Comparison of ENCODE assay signal across 16 mouse cellular contexts in the genomic region with DNA sequence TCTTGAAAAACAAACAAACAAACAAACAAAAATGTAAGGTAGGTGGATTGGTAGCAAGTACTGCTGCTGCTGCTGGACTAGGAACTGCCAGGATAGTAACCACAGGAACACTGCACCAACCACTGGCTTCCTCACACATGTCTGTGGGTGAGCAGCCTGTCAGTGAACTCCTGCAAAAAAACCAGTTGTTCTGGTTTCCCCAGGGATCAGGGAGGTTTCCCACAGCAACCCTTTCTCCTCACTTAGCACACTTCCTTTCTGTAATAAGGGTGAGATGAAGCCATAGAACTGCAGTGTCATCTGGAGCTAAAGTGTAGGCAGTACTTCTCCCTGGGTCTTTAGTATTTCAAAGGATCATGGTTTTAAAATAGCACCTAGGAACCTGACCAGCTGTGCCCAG. TPM values are rescaled to one million over a fixed set of nuclear protein-coding genes. Genes with fewer than 3 reads are reported as not detected.
A peak's percentile ranks its signal among the peaks of the same experiment; 100 is the strongest.
DNase-seq lines count a peak whose midpoint lies in the region; ATAC-seq lines count a peak whose summit lies in the region.
"Had no signal": no experiment of that assay in that cellular context is flagged by ENCODE, and none has a peak within 500 bp of the region (broad histone marks: within the 10 kb centered on the region; RNA-seq: fewer than 3 reads in every experiment).

No protein-coding gene starts in this region.

- peaks cover 5% of the 10 kb centered on the region for H3K36me3 ChIP-seq in megakaryocyte, embryonic 14.5 days (replicated peaks; ENCODE audit: low read length)
- no peaks in the 10 kb centered on the region for H3K36me3 ChIP-seq in embryonic facial prominence, embryonic 11.5 days (replicated peaks; ENCODE audit: control insufficient read depth, insufficient read depth, low read depth, low read length)
- no peaks in the 10 kb centered on the region for H3K36me3 ChIP-seq in intestine, embryonic 15.5 days
- H3K36me3 ChIP-seq in stomach, embryonic 16.5 days (ENCODE audit: control insufficient read depth, insufficient read depth, low read length), result no peaks in the 10 kb centered on the region
- no peaks in the 10 kb centered on the region for H3K36me3 ChIP-seq in forebrain, embryonic 14.5 days (ENCODE audit: control insufficient read depth, insufficient read depth, low read length)
- H3K36me3 ChIP-seq: forebrain, embryonic 10.5 days; hindbrain, embryonic 15.5 days had no signal

- peak; percentile 45 for DNase-seq in embryonic facial prominence, embryonic 11.5 days (ENCODE audit: low spot score)
- no peak for DNase-seq in forebrain, embryonic 14.5 days (ENCODE audit: low spot score)
- DNase-seq: cerebellum, adult 11 months; heart, postnatal 10 days; thymus, postnatal 36 days had no signal

- H3K4me3 ChIP-seq in megakaryocyte, embryonic 14.5 days (replicated peaks), result peak overlapping the region; percentile 68
- no peak overlapping the region for H3K4me3 ChIP-seq in embryonic facial prominence, embryonic 11.5 days (ENCODE audit: low read depth, low read length)
- H3K4me3 ChIP-seq in intestine, embryonic 15.5 days (replicated peaks), result no peak overlapping the region
- no peak overlapping the region for H3K4me3 ChIP-seq in stomach, embryonic 16.5 days (replicated peaks; ENCODE audit: low read length)
- no peak overlapping the region for H3K4me3 ChIP-seq in forebrain, embryonic 14.5 days (ENCODE audit: low read depth, low read length)
- H3K4me3 ChIP-seq: forebrain, embryonic 10.5 days; hindbrain, embryonic 15.5 days had no signal

- H3K9me3 ChIP-seq in megakaryocyte, embryonic 14.5 days, result peaks cover 8% of the 10 kb centered on the region
- no peaks in the 10 kb centered on the region for H3K9me3 ChIP-seq in embryonic facial prominence, embryonic 11.5 days (replicated peaks; ENCODE audit: control insufficient read depth, low read length)
- no peaks in the 10 kb centered on the region for H3K9me3 ChIP-seq in intestine, embryonic 15.5 days
- H3K9me3 ChIP-seq in stomach, embryonic 16.5 days (replicated peaks; ENCODE audit: control insufficient read depth, low read length), result no peaks in the 10 kb centered on the region
- no peaks in the 10 kb centered on the region for H3K9me3 ChIP-seq in forebrain, embryonic 14.5 days (replicated peaks; ENCODE audit: control insufficient read depth, low read length)
- H3K9me3 ChIP-seq: forebrain, embryonic 10.5 days; hindbrain, embryonic 15.5 days had no signal

- no peak overlapping the region for H3K27ac ChIP-seq in embryonic facial prominence, embryonic 11.5 days (replicated peaks; ENCODE audit: low read depth, low read length)
- H3K27ac ChIP-seq in intestine, embryonic 15.5 days, result no peak overlapping the region
- H3K27ac ChIP-seq in stomach, embryonic 16.5 days (ENCODE audit: low read length), result peak overlapping the region; percentile 19; the same call in 1 of the 2 replicates
- H3K27ac ChIP-seq in forebrain, embryonic 14.5 days (ENCODE audit: low read depth, low read length), result no peak overlapping the region
- H3K27ac ChIP-seq: forebrain, embryonic 10.5 days; hindbrain, embryonic 15.5 days; liver, embryonic 14.5 days had no signal

- H3K4me2 ChIP-seq in embryonic facial prominence, embryonic 11.5 days (ENCODE audit: low read depth, low read length), result no peak overlapping the region
- H3K4me2 ChIP-seq in intestine, embryonic 15.5 days (replicated peaks), result no peak overlapping the region
- no peak overlapping the region for H3K4me2 ChIP-seq in stomach, embryonic 16.5 days (ENCODE audit: low read depth, low read length)
- H3K4me2 ChIP-seq in forebrain, embryonic 14.5 days (ENCODE audit: low read length), result no peak overlapping the region
- H3K4me2 ChIP-seq: hindbrain, embryonic 15.5 days; midbrain, embryonic 11.5 days had no signal

- no peaks in the 10 kb centered on the region for H3K27me3 ChIP-seq in megakaryocyte, embryonic 14.5 days (replicated peaks)
- no peaks in the 10 kb centered on the region for H3K27me3 ChIP-seq in embryonic facial prominence, embryonic 11.5 days (ENCODE audit: control insufficient read depth, insufficient read depth, low read length)
- H3K27me3 ChIP-seq in intestine, embryonic 15.5 days (replicated peaks), result no peaks in the 10 kb centered on the region
- no peaks in the 10 kb centered on the region for H3K27me3 ChIP-seq in stomach, embryonic 16.5 days (ENCODE audit: control insufficient read depth, insufficient read depth, low read length)
- H3K27me3 ChIP-seq in forebrain, embryonic 14.5 days (replicated peaks; ENCODE audit: control insufficient read depth, insufficient read depth, low read length), result no peaks in the 10 kb centered on the region
- H3K27me3 ChIP-seq: hindbrain, embryonic 15.5 days had no signal

- peaks cover 58% of the 10 kb centered on the region for H3K4me1 ChIP-seq in megakaryocyte, embryonic 14.5 days
- no peaks in the 10 kb centered on the region for H3K4me1 ChIP-seq in embryonic facial prominence, embryonic 11.5 days (ENCODE audit: control insufficient read depth, insufficient read depth, low read length)
- H3K4me1 ChIP-seq in intestine, embryonic 15.5 days (replicated peaks), result no peaks in the 10 kb centered on the region
- H3K4me1 ChIP-seq in stomach, embryonic 16.5 days (ENCODE audit: control insufficient read depth, insufficient read depth, low read length), result no peaks in the 10 kb centered on the region
- no peaks in the 10 kb centered on the region for H3K4me1 ChIP-seq in forebrain, embryonic 14.5 days (ENCODE audit: control insufficient read depth, insufficient read depth, low read length)
- H3K4me1 ChIP-seq: hindbrain, embryonic 15.5 days had no signal

- H3K9ac ChIP-seq in embryonic facial prominence, embryonic 11.5 days (replicated peaks; ENCODE audit: low read length), result no peak overlapping the region
- H3K9ac ChIP-seq in intestine, embryonic 15.5 days, result no peak overlapping the region
- H3K9ac ChIP-seq in stomach, embryonic 16.5 days (ENCODE audit: low read length), result no peak overlapping the region
- no peak overlapping the region for H3K9ac ChIP-seq in forebrain, embryonic 14.5 days (ENCODE audit: low read length)
- H3K9ac ChIP-seq: hindbrain, embryonic 15.5 days; liver, embryonic 14.5 days had no signal

- ATAC-seq in megakaryocyte, adult 5-6 weeks (ENCODE audit: poor library complexity, severe bottlenecking), result no peak
- ATAC-seq in embryonic facial prominence, embryonic 11.5 days (replicated peaks; ENCODE audit: insufficient number of reproducible peaks, low FRiP score, low TSS enrichment, low read depth), result no peak
- ATAC-seq in intestine, embryonic 15.5 days, result peak; percentile 75
- peak; percentile 69 for ATAC-seq in stomach, embryonic 16.5 days (ENCODE audit: insufficient read depth, low FRiP score)
- ATAC-seq in forebrain, embryonic 14.5 days, result no peak
- no peak for ATAC-seq in CD4-positive, CD25-positive, alpha-beta regulatory T cell, adult 4 months

RNA-seq across cellular contexts. Expression of a gene that starts 9.1 kb away (rescaled TPM):
- 92.4 and 253 TPM in 2 replicates for polyA plus RNA-seq in megakaryocyte, embryonic 14.5 days (2012; ENCODE audit: insufficient read depth, low replicate concordance)
- total RNA-seq in megakaryocyte, adult 5-6 weeks (2015), result 238 and 266 TPM in 2 replicates
- total RNA-seq in megakaryocyte, adult 5-6 weeks (2017), result 65.2 and 68.5 TPM in 2 replicates
- 102 and 109 TPM in 2 replicates for polyA plus RNA-seq in embryonic facial prominence, embryonic 11.5 days (2014; fragmentation: Nextera tagmentation; extraction: Ambion mirVana)
- polyA plus RNA-seq in intestine, embryonic 15.5 days (2015; fragmentation: Nextera tagmentation; extraction: Ambion mirVana), result 69.4 and 78.8 TPM in 2 replicates
- 49.2 and 50.5 TPM in 2 replicates for polyA plus RNA-seq in stomach, embryonic 16.5 days (2015; fragmentation: Nextera tagmentation; extraction: Ambion mirVana)
- 50.7 and 61.9 TPM in 2 replicates for polyA plus RNA-seq in forebrain, embryonic 14.5 days (2014; fragmentation: Nextera tagmentation; extraction: Ambion mirVana)
- polyA plus RNA-seq in CD4-positive, CD25-positive, alpha-beta regulatory T cell, adult 4 months (2017; shearing (Covaris generic)), result 10 to 100 TPM; 31.6 to 35.8 TPM

RNA-seq across cellular contexts. Expression of a gene that starts 50.3 kb away (rescaled TPM):
- not detected in 2 replicates for polyA plus RNA-seq in megakaryocyte, embryonic 14.5 days (2012; ENCODE audit: insufficient read depth, low replicate concordance)
- total RNA-seq in megakaryocyte, adult 5-6 weeks (2015), result 1.7 TPM in 1 of 2 replicates, not detected in the other
- total RNA-seq in megakaryocyte, adult 5-6 weeks (2017), result 0.18 TPM in 1 of 2 replicates, not detected in the other
- not detected in 2 replicates for polyA plus RNA-seq in embryonic facial prominence, embryonic 11.5 days (2014; fragmentation: Nextera tagmentation; extraction: Ambion mirVana)
- polyA plus RNA-seq in intestine, embryonic 15.5 days (2015; fragmentation: Nextera tagmentation; extraction: Ambion mirVana), result not detected in 2 replicates
- polyA plus RNA-seq in stomach, embryonic 16.5 days (2015; fragmentation: Nextera tagmentation; extraction: Ambion mirVana), result not detected in 2 replicates
- polyA plus RNA-seq in forebrain, embryonic 14.5 days (2014; fragmentation: Nextera tagmentation; extraction: Ambion mirVana), result not detected in 2 replicates
- polyA plus RNA-seq in CD4-positive, CD25-positive, alpha-beta regulatory T cell, adult 4 months (2017; shearing (Covaris generic)), result not detected
- total RNA-seq: heart, postnatal 10 days; layer of hippocampus, postnatal 14 days; left cerebral cortex, postnatal 25 days had no signal
- polyA plus RNA-seq: forebrain, embryonic 10.5 days; liver, embryonic 14.5 days; midbrain, embryonic 11.5 days had no signal

RNA-seq across cellular contexts. Expression of a gene that starts 59.4 kb away (rescaled TPM):
- polyA plus RNA-seq in megakaryocyte, embryonic 14.5 days (2012; ENCODE audit: insufficient read depth, low replicate concordance), result 1.8 and 3.9 TPM in 2 replicates
- total RNA-seq in megakaryocyte, adult 5-6 weeks (2015), result 6.2 and 7.1 TPM in 2 replicates
- total RNA-seq in megakaryocyte, adult 5-6 weeks (2017), result 4.7 and 6.3 TPM in 2 replicates
- 6.1 and 7.0 TPM in 2 replicates for polyA plus RNA-seq in embryonic facial prominence, embryonic 11.5 days (2014; fragmentation: Nextera tagmentation; extraction: Ambion mirVana)
- polyA plus RNA-seq in intestine, embryonic 15.5 days (2015; fragmentation: Nextera tagmentation; extraction: Ambion mirVana), result 5.7 and 7.8 TPM in 2 replicates
- polyA plus RNA-seq in stomach, embryonic 16.5 days (2015; fragmentation: Nextera tagmentation; extraction: Ambion mirVana), result 9.0 and 10.2 TPM in 2 replicates
- 3.8 and 7.7 TPM in 2 replicates for polyA plus RNA-seq in forebrain, embryonic 14.5 days (2014; fragmentation: Nextera tagmentation; extraction: Ambion mirVana)
- 10 to 100 TPM; 11.7 to 16.1 TPM for polyA plus RNA-seq in CD4-positive, CD25-positive, alpha-beta regulatory T cell, adult 4 months (2017; shearing (Covaris generic))

Comparison
In these comparisons a context has a peak if more than half of its experiments do, and no peak if none do; other contexts are left out.
1. ATAC-seq: peak in intestine, embryonic 15.5 days (single experiment) and stomach, embryonic 16.5 days (single experiment); none in megakaryocyte, adult 5-6 weeks (single experiment), embryonic facial prominence, embryonic 11.5 days (single experiment), forebrain, embryonic 14.5 days (single experiment) and CD4-positive, CD25-positive, alpha-beta regulatory T cell, adult 4 months (single experiment).